ENCODE assay signal across 9 mouse cellular contexts in the genomic region with DNA sequence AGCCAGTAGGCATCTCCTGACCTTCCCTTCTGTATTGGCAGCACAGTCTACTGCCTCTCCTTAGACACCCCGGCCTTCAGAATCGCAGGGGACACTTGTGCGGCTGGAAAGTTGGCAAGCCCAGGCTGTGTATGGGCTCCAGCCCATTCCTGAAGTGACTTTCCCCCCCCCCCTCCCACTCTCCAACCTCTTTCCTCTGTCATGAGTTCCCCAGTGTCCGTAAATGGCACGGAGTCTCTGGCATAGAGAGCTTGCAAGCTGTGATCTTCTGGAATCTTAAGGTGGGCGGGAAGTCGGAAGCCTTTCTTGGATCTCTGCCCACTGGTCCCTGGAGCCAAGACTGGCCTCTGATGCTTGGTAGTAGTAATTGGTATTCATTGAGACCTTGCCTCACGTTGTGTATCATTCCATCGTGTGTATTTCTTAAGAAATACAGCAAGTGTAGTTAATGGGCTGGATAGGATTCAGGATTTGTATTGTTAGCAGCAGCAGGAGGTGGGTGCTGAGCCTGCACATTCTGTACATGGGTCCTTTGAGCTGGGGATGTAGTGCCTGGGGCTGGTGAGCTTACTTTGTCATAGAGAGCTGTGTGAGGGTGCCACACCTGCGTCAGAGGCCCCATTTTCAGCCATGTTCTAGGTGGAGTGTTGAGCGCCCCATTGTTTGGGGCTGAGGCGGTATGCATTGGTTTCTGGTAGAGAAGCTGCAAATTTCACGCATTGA.
DNase-seq lines count a peak whose midpoint lies in the region; ATAC-seq and TF ChIP-seq lines count a peak whose summit lies in the region.
"Had no signal": no experiment of that assay in that cellular context is flagged by ENCODE, and none has a peak within 500 bp of the region (broad histone marks: within the 10 kb centered on the region; RNA-seq: fewer than 3 reads in every experiment).

No protein-coding gene starts in this region.

- peak overlapping the region; percentile 56 for H3K27ac ChIP-seq in heart, embryonic 12.5 days (ENCODE audit: poor library complexity, severe bottlenecking)
- H3K27ac ChIP-seq in liver, postnatal 0 days (ENCODE audit: low read depth): no peak overlapping the region
- H3K27ac ChIP-seq: limb, embryonic 13.5 days had no signal

- no peak overlapping the region for H3K4me3 ChIP-seq in heart, embryonic 12.5 days
- H3K4me3 ChIP-seq in liver, postnatal 0 days (ENCODE audit: low read depth, low read length): no peak overlapping the region
- H3K4me3 ChIP-seq: limb, embryonic 13.5 days had no signal

- H3K4me2 ChIP-seq in heart, embryonic 12.5 days: no peak overlapping the region
- H3K4me2 ChIP-seq in liver, postnatal 0 days (ENCODE audit: low read depth, low read length): no peak overlapping the region
- H3K4me2 ChIP-seq: limb, embryonic 13.5 days had no signal

- no peak for TF ChIP-seq CTCF in liver, postnatal 0 days (IDR thresholded peaks at IDR 0.05; ENCODE audit: low read depth)

- H3K27me3 ChIP-seq in heart, embryonic 12.5 days (replicated peaks): no peaks in the 10 kb centered on the region
- H3K27me3 ChIP-seq in liver, postnatal 0 days (ENCODE audit: insufficient read depth, low read length): no peaks in the 10 kb centered on the region
- H3K27me3 ChIP-seq: limb, embryonic 13.5 days had no signal

- WGBS in heart, embryonic 12.5 days: 54% methylated on average over 13 of the region's 13 CpGs
- WGBS in liver, postnatal 0 days (ENCODE audit: insufficient replicate concordance): 80% methylated on average over 13 of the region's 13 CpGs

- H3K4me1 ChIP-seq in heart, embryonic 12.5 days (replicated peaks): peaks cover 58% of the 10 kb centered on the region
- H3K4me1 ChIP-seq in liver, postnatal 0 days (ENCODE audit: insufficient read depth): no peaks in the 10 kb centered on the region

- TF ChIP-seq EP300 in liver, postnatal 0 days (IDR thresholded peaks at IDR 0.05; ENCODE audit: low read depth): no peak

- intact Hi-C loops in gastrocnemius, postnatal 36 days (cut with DNase I): no loop called here

- peaks cover 16% of the 10 kb centered on the region for H3K36me3 ChIP-seq in heart, embryonic 12.5 days
- H3K36me3 ChIP-seq in liver, postnatal 0 days (replicated peaks; ENCODE audit: insufficient read depth, low read length): no peaks in the 10 kb centered on the region

- no peaks in the 10 kb centered on the region for H3K9me3 ChIP-seq in heart, embryonic 12.5 days (replicated peaks)
- no peaks in the 10 kb centered on the region for H3K9me3 ChIP-seq in liver, postnatal 0 days (ENCODE audit: low read length)

- peak; percentile 33 for DNase-seq in gastrocnemius, adult 18-20 months (ENCODE audit: low spot score)
- DNase-seq in gastrocnemius, postnatal 36 days: no peak
- peak; percentile 71 for DNase-seq in brain, adult 2 months (ENCODE audit: low read depth, low spot score)
- DNase-seq in layer of hippocampus, adult 9-11 months: peak; percentile 48
- peak; percentile 53 for DNase-seq in right cerebral cortex, postnatal 14 days
- DNase-seq in liver, postnatal 0 days: no peak

- no peak; the same call in 1 of the 2 replicates for ATAC-seq in heart, embryonic 12.5 days (ENCODE audit: insufficient number of reproducible peaks, low FRiP score)
- ATAC-seq in erythroblast, adult 5-6 weeks (replicated peaks; ENCODE audit: low FRiP score, poor library complexity, severe bottlenecking): no peak
- ATAC-seq in liver, postnatal 0 days: no peak

- H3K9ac ChIP-seq in heart, embryonic 12.5 days: peak overlapping the region; percentile 42; the same call in 1 of the 2 replicates
- no peak overlapping the region for H3K9ac ChIP-seq in liver, postnatal 0 days (replicated peaks)
- H3K9ac ChIP-seq: limb, embryonic 13.5 days had no signal

Comparison
In these comparisons a context has a peak if more than half of its experiments do, and no peak if none do; other contexts are left out.
1. DNase-seq: peak in gastrocnemius, adult 18-20 months (single experiment), brain, adult 2 months (single experiment), layer of hippocampus, adult 9-11 months (single experiment) and right cerebral cortex, postnatal 14 days (single experiment); none in gastrocnemius, postnatal 36 days (0 of 2) and liver, postnatal 0 days (single experiment).